Mouse (Mus musculus): ENCODE data around the gene Fbxl14.

DNA sequence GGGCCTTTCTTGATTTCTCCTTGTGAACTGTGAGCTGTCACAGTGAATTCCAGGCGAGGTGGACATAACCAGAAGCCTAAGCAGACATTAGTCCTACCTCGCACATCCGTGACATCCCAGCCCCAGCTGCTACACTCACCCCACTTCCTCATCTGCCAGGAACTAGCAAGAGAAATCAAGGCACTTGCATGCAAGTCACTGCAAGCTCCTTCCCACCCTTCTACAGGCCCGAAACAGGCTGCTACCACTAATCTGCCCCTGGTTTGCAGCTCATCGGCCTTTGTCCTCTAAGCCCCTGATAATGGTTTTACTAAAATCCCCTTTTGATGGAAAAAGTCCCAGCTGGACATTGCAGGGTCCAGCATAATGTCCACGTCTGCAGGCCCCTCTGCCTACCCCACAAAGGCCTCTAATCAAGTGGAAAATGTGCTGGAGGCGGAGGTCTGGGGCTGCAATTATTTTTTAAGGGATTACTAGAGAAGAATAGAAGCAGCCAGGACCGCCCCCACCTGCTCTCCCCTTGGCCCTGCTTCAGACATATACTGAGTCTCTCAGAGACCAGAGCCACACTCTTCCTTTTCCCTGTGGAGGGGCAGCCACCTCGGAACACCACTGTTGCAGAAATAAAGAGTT lies 12.6 kb downstream of the Fbxl14 start:
- TF ChIP-seq EP300 (IDR thresholded peaks at IDR 0.05) = no peak
- no peak for TF ChIP-seq CTCF (IDR thresholded peaks at IDR 0.05)

Data from lung, postnatal 0 days (tissue).